Mouse (Mus musculus): ENCODE measurements around the gene Nrgn. TPM values are rescaled to one million over a fixed set of nuclear protein-coding genes. Genes with fewer than 3 reads are reported as not detected.

The Nrgn gene
- polyA plus RNA-seq, 1 experiment from 2014 or later = 1.9 TPM

DNA sequence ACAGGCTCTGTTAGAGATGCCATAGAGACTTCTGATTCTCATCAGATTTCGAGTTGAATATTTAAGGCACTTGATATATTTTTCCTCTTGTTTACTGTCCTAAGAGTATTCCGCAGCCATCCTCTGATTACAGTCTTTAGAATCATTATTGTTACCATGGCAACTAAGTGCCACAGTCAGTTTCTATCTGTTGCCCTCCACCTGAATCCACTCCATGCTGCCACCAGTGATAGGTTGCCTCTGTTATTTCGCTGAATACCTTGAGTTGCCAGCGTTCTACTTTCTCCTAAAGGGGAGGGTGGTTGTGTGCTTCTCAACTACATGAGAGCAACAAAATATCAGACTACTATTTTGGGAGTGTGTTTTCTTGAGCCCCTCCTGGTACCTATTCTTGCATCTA, 34.0 kb upstream of the Nrgn start:
- DNase-seq (ENCODE audit: low spot score) (no peak), ATAC-seq (replicated peaks; ENCODE audit: insufficient number of reproducible peaks, low FRiP score, low TSS enrichment, low read depth) (no peak)
- 81% methylated on average over 4 of the region's 4 CpGs for WGBS
- Histone ChIP-seq H3K4me1 (ENCODE audit: control insufficient read depth, insufficient read depth, low read length) (no peaks in the 10 kb centered on the region), H3K9ac (replicated peaks; ENCODE audit: low read length) (no peak overlapping the region), H3K36me3 (replicated peaks; ENCODE audit: control insufficient read depth, insufficient read depth, low read depth, low read length) (no peaks in the 10 kb centered on the region), H3K4me3 (ENCODE audit: low read depth, low read length) (no peak overlapping the region), H3K27ac (replicated peaks; ENCODE audit: low read depth, low read length) (no peak overlapping the region), H3K4me2 (ENCODE audit: low read depth, low read length) (no peak overlapping the region), H3K9me3 (replicated peaks; ENCODE audit: control insufficient read depth, low read length) (no peaks in the 10 kb centered on the region), H3K27me3 (ENCODE audit: control insufficient read depth, insufficient read depth, low read length) (no peaks in the 10 kb centered on the region)

DNA sequence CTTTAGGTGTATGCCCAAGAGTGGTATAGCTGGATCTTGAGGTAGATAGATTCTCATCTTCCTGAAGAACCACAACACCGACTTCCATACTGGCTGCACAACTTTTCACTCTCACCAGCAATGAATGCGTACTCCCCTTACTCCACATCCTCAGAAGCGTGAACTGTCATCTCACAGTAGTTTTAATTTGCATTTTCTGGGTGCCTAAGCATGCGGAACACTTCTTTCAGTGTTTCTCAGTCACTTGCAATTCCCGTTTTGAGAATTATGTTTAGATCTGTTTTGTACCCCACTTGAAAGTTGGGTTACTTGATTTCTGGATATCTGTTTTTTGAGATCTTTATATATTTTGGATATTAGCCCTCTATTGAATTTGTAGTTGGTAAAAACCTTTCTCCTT, 30.9 kb upstream of the Nrgn start:
- no peaks in the 10 kb centered on the region for H3K36me3 ChIP-seq (replicated peaks; ENCODE audit: control insufficient read depth, insufficient read depth, low read depth, low read length)
- H3K9ac ChIP-seq (replicated peaks; ENCODE audit: low read length) = no peak overlapping the region
- DNase-seq (ENCODE audit: low spot score) = no peak
- 85% methylated on average over 5 of the region's 5 CpGs for WGBS
- no peaks in the 10 kb centered on the region for H3K27me3 ChIP-seq (ENCODE audit: control insufficient read depth, insufficient read depth, low read length)
- no peaks in the 10 kb centered on the region for H3K9me3 ChIP-seq (replicated peaks; ENCODE audit: control insufficient read depth, low read length)
- no peaks in the 10 kb centered on the region for H3K4me1 ChIP-seq (ENCODE audit: control insufficient read depth, insufficient read depth, low read length)
- no peak for ATAC-seq (replicated peaks; ENCODE audit: insufficient number of reproducible peaks, low FRiP score, low TSS enrichment, low read depth)
- no peak overlapping the region for H3K4me2 ChIP-seq (ENCODE audit: low read depth, low read length)
- H3K27ac ChIP-seq (replicated peaks; ENCODE audit: low read depth, low read length) = no peak overlapping the region
- no peak overlapping the region for H3K4me3 ChIP-seq (ENCODE audit: low read depth, low read length)

DNA sequence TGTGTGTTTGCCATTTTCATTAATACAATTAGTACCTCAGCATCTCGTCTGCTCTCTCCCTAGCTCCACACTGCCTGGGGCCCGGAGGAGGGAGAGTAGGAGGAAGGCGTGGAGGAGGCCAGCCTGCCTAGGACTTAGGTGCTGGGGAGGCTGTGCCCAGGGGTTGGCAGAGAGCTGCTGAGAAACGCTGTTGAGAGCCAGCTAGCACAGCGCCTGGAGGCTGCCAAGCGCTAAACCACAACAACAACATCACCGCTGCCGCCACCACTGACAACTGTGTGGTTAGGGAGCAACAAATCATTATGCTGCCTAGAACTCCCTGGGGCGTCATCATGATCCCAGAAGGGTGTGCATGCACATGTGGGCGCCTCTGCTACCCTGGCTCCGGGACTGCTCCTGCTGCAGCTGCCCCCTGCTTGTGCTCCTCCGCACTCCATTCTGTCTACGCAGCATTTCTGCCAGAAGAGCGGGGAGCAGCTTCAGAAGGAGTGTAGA, 23.8 kb upstream of the Nrgn start:
- Histone ChIP-seq H3K9ac (replicated peaks; ENCODE audit: low read length) (no peak overlapping the region), H3K27ac (replicated peaks; ENCODE audit: low read depth, low read length) (no peak overlapping the region), H3K4me3 (ENCODE audit: low read depth, low read length) (no peak overlapping the region), H3K4me1 (ENCODE audit: control insufficient read depth, insufficient read depth, low read length) (no peaks in the 10 kb centered on the region), H3K27me3 (ENCODE audit: control insufficient read depth, insufficient read depth, low read length) (no peaks in the 10 kb centered on the region), H3K4me2 (ENCODE audit: low read depth, low read length) (peak overlapping the region; percentile 21), H3K36me3 (replicated peaks; ENCODE audit: control insufficient read depth, insufficient read depth, low read depth, low read length) (no peaks in the 10 kb centered on the region), H3K9me3 (replicated peaks; ENCODE audit: control insufficient read depth, low read length) (no peaks in the 10 kb centered on the region)
- 26% methylated on average over 14 of the region's 14 CpGs for WGBS
- DNase-seq (ENCODE audit: low spot score) = no peak
- ATAC-seq (replicated peaks; ENCODE audit: insufficient number of reproducible peaks, low FRiP score, low TSS enrichment, low read depth) = no peak

DNA sequence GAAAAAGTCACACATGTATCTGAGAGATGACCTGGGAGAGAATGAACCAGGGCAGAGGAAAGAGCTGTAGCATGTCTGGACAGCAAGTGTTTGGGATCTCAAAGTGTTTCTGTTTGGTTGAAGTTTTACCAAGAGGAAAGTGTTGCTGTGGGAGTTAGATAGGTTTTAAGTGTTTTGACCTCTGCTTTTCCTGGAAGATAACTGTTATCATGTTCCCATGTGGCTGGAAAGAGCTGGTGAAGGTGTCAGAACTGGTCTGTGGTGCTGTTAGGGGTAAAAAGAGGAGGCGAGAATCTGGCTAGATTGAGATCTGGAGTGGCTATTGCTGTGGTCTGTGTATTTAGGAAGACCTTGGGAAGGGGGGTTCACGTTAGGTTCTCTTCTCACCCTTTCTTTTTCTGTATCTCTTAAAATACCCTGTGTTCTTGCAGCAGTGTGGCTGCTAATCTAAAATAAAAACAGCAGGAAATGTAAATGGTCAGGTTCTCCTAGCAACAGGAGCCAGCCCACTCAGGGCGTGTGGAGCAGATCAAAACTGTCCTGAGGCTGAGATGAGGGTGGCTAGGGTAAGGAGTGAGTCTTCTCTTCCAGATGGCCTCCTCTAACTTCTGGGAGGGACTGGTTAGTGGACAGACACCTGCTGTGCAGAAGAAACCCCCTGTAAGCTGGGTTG, 19.6 kb upstream of the Nrgn start:
- no peak overlapping the region for H3K4me2 ChIP-seq (ENCODE audit: low read depth, low read length)
- ATAC-seq (replicated peaks; ENCODE audit: insufficient number of reproducible peaks, low FRiP score, low TSS enrichment, low read depth) (no peak), DNase-seq (ENCODE audit: low spot score) (no peak)
- no peaks in the 10 kb centered on the region for H3K27me3 ChIP-seq (ENCODE audit: control insufficient read depth, insufficient read depth, low read length)
- no peak overlapping the region for H3K4me3 ChIP-seq (ENCODE audit: low read depth, low read length)
- 58% methylated on average over 3 of the region's 3 CpGs for WGBS
- no peaks in the 10 kb centered on the region for H3K36me3 ChIP-seq (replicated peaks; ENCODE audit: control insufficient read depth, insufficient read depth, low read depth, low read length)
- no peak overlapping the region for H3K27ac ChIP-seq (replicated peaks; ENCODE audit: low read depth, low read length)
- H3K4me1 ChIP-seq (ENCODE audit: control insufficient read depth, insufficient read depth, low read length) = no peaks in the 10 kb centered on the region
- no peaks in the 10 kb centered on the region for H3K9me3 ChIP-seq (replicated peaks; ENCODE audit: control insufficient read depth, low read length)
- no peak overlapping the region for H3K9ac ChIP-seq (replicated peaks; ENCODE audit: low read length)

DNA sequence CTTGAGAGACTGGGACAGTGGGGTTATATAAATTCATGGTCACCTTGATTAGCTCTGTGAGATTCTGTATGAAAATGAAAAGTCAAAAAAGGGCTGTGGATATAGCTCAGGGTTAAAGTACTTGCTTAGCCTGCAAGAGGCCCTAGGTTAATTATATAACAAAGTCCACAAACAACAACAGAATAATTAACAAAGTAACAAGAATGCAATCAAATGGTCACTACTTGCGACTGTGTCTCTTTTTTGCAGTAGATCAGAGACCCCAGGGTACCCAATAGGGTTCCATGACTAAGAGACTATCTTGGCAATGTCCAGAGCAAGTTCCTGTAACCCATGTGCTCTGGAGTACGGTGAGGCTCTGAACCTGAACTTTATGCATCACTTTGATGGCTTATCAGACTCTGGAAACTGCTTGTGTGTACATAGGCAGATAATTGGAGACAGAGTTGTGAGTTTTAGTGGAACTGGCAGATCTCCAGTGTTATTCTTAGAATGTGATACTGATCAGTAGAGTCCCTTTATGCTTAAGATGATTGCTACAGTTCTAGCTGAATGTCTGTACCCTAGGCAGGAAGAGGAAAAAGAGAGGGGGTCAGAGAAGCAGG, 16.6 kb upstream of the Nrgn start:
- no peak overlapping the region for H3K9ac ChIP-seq (replicated peaks; ENCODE audit: low read length)
- H3K27me3 ChIP-seq (ENCODE audit: control insufficient read depth, insufficient read depth, low read length) = no peaks in the 10 kb centered on the region
- no peak overlapping the region for H3K4me3 ChIP-seq (ENCODE audit: low read depth, low read length)
- H3K4me2 ChIP-seq (ENCODE audit: low read depth, low read length) = no peak overlapping the region
- no peaks in the 10 kb centered on the region for H3K4me1 ChIP-seq (ENCODE audit: control insufficient read depth, insufficient read depth, low read length)
- no peak for DNase-seq (ENCODE audit: low spot score)
- no peaks in the 10 kb centered on the region for H3K36me3 ChIP-seq (replicated peaks; ENCODE audit: control insufficient read depth, insufficient read depth, low read depth, low read length)
- 70% methylated on average over 2 of the region's 2 CpGs for WGBS
- H3K9me3 ChIP-seq (replicated peaks; ENCODE audit: control insufficient read depth, low read length) = no peaks in the 10 kb centered on the region
- no peak overlapping the region for H3K27ac ChIP-seq (replicated peaks; ENCODE audit: low read depth, low read length)
- no peak for ATAC-seq (replicated peaks; ENCODE audit: insufficient number of reproducible peaks, low FRiP score, low TSS enrichment, low read depth)

DNA sequence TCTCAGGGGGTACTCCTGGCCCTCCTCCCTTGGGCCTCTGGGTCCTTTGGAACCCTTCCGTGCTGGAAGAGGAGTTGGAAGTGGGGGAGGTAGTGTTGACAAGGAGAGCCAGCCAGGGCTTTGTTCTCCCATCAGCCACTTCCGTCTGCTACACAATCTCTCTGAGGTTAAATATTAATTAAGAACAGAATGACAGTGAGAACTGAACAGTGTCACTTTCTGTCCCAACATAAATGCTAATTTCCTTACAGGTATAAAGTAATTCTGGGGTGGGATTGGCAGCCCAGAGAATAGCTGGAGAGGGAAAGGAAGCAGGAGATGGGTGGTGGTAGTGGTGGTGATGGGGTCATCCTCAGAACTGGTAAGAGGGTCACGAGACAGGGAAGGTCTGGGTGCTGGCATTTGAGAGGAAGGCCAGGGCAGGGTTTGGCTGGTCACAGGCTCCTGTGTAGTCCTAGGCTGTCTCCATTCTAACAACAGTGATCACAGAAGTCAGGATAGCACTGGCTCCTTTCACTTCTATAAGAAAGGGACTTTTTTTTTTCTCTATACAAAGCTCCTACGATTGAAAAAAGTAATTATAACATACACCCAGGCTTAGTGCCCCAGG, 16.0 kb upstream of the Nrgn start:
- Histone ChIP-seq H3K4me1 (ENCODE audit: control insufficient read depth, insufficient read depth, low read length) (no peaks in the 10 kb centered on the region), H3K36me3 (replicated peaks; ENCODE audit: control insufficient read depth, insufficient read depth, low read depth, low read length) (no peaks in the 10 kb centered on the region), H3K4me2 (ENCODE audit: low read depth, low read length) (no peak overlapping the region), H3K9ac (replicated peaks; ENCODE audit: low read length) (no peak overlapping the region), H3K4me3 (ENCODE audit: low read depth, low read length) (no peak overlapping the region), H3K27ac (replicated peaks; ENCODE audit: low read depth, low read length) (no peak overlapping the region), H3K27me3 (ENCODE audit: control insufficient read depth, insufficient read depth, low read length) (no peaks in the 10 kb centered on the region), H3K9me3 (replicated peaks; ENCODE audit: control insufficient read depth, low read length) (no peaks in the 10 kb centered on the region)
- DNase-seq (ENCODE audit: low spot score) (no peak), ATAC-seq (replicated peaks; ENCODE audit: insufficient number of reproducible peaks, low FRiP score, low TSS enrichment, low read depth) (no peak)
- 58% methylated on average over 4 of the region's 4 CpGs for WGBS

DNA sequence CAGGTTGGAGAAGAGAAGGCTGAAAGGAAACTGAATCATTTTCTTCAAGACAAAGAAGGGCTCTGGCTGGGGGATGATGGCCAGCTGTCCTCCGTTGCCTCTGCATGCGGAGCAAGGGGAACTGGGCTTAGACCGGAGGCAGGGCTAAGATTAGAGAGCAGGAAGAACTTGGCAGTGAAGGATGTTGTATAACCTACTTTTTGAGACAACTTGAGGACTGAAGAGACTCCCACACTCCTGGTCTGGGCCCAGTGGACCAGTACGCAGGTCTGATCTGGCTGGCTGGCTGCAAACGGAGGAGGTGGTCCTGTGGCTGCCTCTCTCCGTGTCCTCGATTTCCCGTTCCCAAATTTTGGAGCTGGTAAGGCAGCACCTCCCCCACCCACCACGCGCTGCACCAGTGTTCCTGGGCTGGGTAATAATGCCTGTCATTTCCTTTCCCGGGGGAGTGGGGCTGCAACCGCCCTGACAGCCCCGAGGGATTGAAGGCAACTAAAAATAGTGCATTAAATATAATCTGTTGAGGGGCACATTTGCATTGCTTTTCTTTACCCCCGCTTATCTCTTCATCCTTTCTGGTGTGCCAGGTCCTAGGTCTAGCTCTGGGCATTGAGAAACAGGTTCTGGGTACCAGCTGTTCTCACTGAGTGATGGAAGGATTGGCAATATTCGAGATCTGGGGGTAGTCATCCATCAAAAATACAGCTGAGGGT, 15.3 kb upstream of the Nrgn start:
- H3K27me3 ChIP-seq (ENCODE audit: control insufficient read depth, insufficient read depth, low read length) = no peaks in the 10 kb centered on the region
- DNase-seq (ENCODE audit: low spot score) (no peak), ATAC-seq (replicated peaks; ENCODE audit: insufficient number of reproducible peaks, low FRiP score, low TSS enrichment, low read depth) (no peak)
- 49% methylated on average over 15 of the region's 15 CpGs for WGBS
- H3K4me1 ChIP-seq (ENCODE audit: control insufficient read depth, insufficient read depth, low read length) = no peaks in the 10 kb centered on the region
- no peak overlapping the region for H3K9ac ChIP-seq (replicated peaks; ENCODE audit: low read length)
- no peaks in the 10 kb centered on the region for H3K9me3 ChIP-seq (replicated peaks; ENCODE audit: control insufficient read depth, low read length)
- H3K4me2 ChIP-seq (ENCODE audit: low read depth, low read length) = no peak overlapping the region
- H3K4me3 ChIP-seq (ENCODE audit: low read depth, low read length) = no peak overlapping the region
- H3K27ac ChIP-seq (replicated peaks; ENCODE audit: low read depth, low read length) = no peak overlapping the region
- no peaks in the 10 kb centered on the region for H3K36me3 ChIP-seq (replicated peaks; ENCODE audit: control insufficient read depth, insufficient read depth, low read depth, low read length)

DNA sequence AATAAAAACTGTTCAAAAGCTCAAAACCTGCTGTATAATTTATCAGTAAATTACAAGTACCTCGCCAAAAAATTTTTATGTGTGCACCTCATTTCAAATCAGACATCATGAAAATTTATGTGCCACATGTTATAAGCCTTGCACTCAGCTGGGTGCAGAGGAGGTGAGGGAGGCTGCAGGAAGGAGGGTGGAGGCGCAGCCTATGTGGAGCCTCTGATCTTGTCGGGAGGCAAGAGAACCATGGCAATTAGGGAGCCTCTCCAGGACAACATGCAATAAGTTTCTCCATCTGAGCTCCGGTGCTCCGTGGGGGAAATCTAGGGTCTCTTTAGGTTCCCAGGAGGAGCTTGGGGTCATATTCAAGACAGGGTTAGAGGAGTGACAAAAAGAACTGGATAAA, 14.8 kb upstream of the Nrgn start:
- no peak for ATAC-seq (replicated peaks; ENCODE audit: insufficient number of reproducible peaks, low FRiP score, low TSS enrichment, low read depth)
- Histone ChIP-seq H3K4me1 (ENCODE audit: control insufficient read depth, insufficient read depth, low read length) (no peaks in the 10 kb centered on the region), H3K27ac (replicated peaks; ENCODE audit: low read depth, low read length) (no peak overlapping the region), H3K27me3 (ENCODE audit: control insufficient read depth, insufficient read depth, low read length) (no peaks in the 10 kb centered on the region), H3K9ac (replicated peaks; ENCODE audit: low read length) (no peak overlapping the region), H3K4me2 (ENCODE audit: low read depth, low read length) (no peak overlapping the region), H3K9me3 (replicated peaks; ENCODE audit: control insufficient read depth, low read length) (no peaks in the 10 kb centered on the region), H3K36me3 (replicated peaks; ENCODE audit: control insufficient read depth, insufficient read depth, low read depth, low read length) (no peaks in the 10 kb centered on the region), H3K4me3 (ENCODE audit: low read depth, low read length) (no peak overlapping the region)
- DNase-seq (ENCODE audit: low spot score) = no peak
- WGBS = 56% methylated on average over 5 of the region's 5 CpGs
